Mouse (Mus musculus) embryo, embryonic 11 days (tissue): ENCODE data around the gene Abcg2.

Experiments used
- DNase-seq: peaks from one replicate; pipeline ENCODE4 v3.0.0-alpha.2; 2015

The Abcg2 gene

DNA sequence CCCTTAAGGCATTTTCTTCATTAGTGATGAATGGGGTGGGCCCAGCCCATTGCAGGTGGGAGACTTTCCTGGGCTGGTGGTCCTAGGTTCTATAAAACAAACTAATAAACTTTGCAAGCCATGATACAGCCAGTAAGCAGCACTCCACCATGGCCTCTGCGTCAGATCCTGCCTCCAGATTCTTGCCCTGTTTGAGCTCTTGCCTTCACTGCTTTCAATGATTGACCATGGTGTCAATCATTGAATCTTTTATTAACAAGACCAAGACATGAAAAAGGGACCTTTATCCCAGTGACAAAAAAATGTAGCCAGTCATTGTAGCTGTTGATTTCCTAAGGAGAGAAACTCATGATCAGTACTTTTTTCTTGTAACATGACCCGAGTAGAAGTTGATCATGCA, 55.1 kb downstream of the Abcg2 start:
- DNase-seq, result no peak

DNA sequence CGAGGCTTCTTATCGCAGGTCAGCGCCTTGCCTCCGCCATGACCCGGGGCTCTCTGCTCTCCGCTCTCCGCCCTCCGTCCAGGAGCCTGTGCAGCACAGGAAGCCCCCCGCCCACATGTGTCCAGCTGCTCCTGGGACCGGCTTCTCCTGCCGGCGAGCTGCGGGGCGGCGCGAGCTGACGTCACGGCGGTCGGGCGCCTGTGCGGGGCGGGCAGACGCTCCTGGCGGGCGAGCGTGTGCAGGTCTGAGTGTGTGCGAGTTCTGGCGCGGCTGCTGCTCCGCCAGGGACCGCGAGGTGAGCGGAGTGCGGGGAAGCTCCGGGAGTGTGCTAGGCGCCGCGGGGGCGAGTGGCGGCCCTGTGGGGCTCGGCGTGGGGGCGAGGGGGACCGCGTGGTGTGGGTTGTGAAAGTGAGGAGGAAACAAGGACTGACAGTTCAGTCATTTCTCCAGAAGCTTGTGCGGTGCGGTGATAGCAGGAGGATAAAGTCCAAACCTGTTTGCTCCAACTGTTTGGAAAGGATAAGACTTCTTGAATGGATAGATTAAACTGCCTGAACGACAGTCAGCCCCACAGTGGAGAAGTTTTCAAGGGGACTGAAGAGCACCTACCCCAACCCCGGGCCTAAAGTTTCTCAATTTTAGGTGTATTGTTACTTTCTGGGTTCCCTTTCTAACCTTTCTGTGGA, 56.2 kb downstream of the Abcg2 start:
- peak; percentile 92 for DNase-seq

DNA sequence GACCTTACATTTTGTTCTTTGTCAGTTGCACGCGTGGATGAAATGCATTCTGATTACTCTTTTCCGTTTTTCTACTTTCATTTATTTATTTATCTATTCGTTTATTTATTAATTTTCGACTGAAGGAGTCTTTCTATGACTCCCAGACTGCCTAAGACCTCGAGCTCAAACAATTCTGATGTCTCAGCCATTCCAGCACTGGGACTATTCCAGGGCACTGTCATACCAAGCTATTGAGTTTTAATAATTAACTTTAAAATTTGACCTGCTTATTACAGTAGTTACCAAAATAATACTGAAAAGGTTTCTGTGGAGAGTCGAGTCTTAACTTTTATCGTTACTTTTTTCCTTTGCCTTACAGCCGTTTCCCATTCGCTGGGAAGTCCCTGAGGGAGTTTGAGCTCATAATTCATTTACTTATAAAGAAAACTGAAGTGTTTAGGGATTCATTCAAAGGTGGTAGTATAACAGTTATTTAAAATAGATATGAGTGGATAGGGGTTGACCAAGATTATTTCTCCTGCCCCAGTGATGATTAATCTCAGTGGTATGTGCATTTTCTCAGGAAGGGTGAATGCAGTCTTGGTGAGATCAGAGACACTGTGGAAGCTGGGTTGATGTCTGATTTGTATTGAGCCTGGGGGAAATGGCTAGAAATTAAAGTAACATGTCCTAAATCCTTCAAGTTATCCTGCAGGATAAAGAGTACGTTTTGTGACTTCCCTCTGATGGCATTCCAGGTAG, 56.9 kb downstream of the Abcg2 start:
- DNase-seq, result no peak

DNA sequence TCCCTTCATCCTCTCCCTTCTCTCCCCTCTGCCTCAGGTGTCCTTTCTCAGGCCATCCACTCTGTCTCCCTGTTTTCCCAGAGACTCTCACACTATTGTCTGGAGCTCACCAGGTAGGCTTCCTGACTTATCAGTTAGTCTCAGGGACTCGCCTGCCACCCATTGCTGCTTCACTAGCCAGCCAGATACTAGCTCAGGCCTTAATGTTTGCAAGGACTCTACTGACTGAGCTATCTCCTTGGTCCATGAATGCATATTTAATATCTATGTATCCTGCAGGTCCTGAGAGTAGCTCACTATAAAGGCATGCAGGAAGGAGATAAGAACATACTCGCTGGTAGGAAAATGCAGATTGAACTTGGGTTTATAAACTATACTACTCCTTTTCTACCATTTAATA, 57.9 kb downstream of the Abcg2 start:
- DNase-seq, result no peak

GRCm38 (mm10) chr6:58644586-58644985, 60.3 kb downstream of the Abcg2 start:
- no peak for DNase-seq

- DNase-seq, result no peak
Measured at GRCm38 (mm10) chr6:58648100-58648749, 63.9 kb downstream of the Abcg2 start.

GRCm38 (mm10) chr6:58650136-58650535, 65.8 kb downstream of the Abcg2 start:
- DNase-seq, result no peak

- no peak for DNase-seq
Measured at GRCm38 (mm10) chr6:58651038-58651437, 66.7 kb downstream of the Abcg2 start.

DNA sequence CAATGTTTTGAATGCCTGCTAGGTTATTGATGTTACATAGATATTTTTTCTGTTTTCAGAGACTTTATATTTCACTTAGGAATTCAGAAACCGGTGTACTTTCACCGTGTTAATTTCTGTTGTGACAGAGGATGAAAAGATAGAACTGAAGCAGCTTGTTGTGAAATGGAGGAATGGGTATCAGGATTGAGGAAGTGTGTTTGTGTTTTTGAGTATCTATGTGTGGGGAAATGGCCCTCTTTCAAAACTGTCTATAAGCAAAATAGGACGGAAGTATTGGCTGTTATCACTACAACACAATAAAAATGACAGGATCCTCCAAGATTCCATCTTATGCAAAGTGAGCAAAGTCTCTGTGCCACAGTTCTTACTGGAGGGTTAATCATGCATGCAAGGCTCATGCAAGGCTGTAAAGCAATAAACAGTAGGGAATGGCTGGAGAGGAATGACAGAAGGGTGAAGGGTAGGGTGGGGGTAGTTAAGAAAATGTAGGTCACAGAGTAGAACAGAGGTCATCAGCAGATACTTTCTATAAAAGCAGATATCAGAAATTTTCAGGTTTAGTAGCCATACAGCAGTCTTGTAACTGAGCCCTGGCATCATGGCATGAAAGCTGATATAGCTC, 76.7 kb downstream of the Abcg2 start:
- DNase-seq, result no peak

- DNase-seq, result no peak
Measured at GRCm38 (mm10) chr6:58677802-58678201, 93.5 kb downstream of the Abcg2 start.

DNA sequence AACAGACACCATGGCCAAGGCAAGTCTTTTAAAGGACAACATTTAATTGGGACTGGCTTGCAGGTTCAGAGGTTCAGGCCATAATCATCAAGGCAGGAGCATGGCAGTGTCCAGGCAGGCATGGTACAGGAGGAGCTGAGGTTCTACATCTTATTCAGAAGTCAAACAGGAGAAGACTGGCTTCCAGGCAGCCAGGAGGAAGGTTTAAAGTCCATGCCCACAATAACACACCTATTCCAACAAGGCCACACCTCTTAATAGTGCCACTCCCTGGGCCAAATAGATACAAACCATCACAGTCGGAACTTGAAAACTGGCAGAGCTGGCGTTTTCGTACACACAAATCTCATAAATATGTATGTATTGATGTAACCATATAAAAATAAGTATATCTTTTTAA, 94.2 kb downstream of the Abcg2 start:
- DNase-seq, result no peak

DNA sequence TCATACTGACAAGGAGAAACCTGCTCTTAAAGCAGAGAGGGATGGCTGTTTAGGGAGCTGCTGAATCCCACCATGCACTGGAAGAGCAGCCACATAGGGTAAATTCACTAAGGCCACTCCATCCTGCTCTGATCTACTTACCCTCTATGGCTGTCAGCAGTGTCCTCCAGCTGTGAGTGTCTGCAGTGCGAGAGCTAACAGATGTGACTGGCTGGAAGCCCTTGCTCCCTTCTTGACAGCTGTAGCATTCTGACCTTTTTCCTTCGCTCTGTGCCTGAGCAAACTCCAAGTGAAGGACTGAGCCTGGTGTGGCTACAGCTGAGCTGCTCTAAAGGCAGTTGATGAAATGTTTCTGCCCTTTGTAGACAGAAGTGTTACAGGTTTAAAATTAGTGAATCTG, 107.3 kb downstream of the Abcg2 start:
- peak; percentile 10 for DNase-seq

- no peak for DNase-seq
Measured at GRCm38 (mm10) chr6:58694257-58694656, 109.9 kb downstream of the Abcg2 start.

DNA sequence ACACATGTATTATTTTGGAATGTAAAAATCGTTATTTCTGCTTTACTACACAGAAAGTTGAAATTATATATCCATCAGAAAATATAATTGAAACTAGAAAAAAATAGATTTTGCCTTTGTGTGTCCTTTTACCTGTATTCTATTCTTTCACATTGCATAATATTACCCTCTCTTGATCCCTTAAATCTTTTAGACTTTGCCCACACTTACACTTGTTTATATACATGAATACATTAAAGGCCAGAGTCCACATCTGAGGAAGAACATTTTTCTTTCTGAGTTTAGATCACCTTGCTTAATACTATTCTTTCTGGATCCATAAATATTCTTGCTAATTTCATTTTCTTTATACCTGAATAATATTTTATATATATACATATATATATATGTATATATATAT, 110.4 kb downstream of the Abcg2 start:
- DNase-seq, result no peak

DNA sequence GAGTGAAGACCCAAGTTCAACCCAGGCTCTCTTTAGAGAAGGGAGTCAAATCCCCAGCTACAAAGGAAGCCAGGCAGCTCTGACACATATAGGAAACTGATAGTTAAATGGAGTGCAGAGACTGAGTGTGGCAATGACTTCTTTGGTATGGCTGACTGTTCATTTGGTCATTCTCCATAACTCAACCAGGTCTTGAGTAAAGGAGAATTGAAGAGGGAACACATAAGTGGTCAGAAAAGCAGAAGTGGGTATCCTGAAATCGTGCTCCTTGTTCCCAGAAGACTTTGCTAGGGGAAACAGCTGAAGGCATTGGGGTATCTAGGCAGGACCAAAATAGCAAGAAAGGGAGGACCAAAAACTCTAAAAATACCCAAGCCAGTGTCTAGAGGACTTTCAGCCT, 126.0 kb downstream of the Abcg2 start:
- no peak for DNase-seq

DNA sequence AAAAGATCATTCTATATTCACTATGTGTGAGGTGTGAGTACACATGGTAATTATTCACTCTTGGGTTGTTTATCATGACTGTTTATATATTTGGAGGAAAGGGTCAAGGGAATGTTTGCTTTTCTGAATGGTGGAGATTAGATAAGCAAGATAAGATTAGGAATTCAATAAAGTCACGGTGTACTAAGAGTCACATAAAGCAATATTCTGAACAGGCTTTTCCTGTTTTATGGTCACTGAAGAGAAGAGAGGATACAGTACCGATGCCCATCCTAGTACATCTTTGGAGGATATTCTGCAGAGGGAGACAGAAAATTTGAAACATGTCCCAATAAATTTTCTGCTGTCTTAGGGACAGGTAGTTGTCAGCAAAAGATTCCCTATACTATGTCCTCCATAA, 127.6 kb downstream of the Abcg2 start:
- no peak for DNase-seq

GRCm38 (mm10) chr6:58733851-58734250, 149.5 kb downstream of the Abcg2 start:
- peak; percentile 1 for DNase-seq

- peak; percentile 7 for DNase-seq
Measured at GRCm38 (mm10) chr6:58735090-58735489, 150.8 kb downstream of the Abcg2 start.
